Mouse (Mus musculus): ENCODE results near the gene Atp5b.

The Atp5b gene

DNA sequence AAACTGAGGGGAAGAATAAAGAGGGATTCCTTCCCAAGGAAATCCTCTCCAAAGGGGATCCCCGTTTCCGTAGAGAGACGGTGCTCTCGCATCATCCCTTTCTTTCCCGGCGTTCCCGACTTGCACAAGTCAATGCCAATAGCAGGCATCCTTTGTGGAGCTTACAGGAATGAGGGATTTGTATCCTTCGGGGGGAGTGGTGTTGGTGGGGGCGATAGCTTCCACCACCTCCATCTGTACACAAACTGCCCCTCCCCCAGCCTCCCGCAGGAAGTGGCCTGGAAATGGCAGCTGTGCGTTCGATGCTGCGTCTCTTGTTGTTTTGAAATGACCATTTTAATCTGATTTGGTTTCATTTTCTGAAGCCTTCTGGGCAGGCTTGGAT, 14.5 kb downstream of the Atp5b start:
- peak; percentile 46 for DNase-seq

DNA sequence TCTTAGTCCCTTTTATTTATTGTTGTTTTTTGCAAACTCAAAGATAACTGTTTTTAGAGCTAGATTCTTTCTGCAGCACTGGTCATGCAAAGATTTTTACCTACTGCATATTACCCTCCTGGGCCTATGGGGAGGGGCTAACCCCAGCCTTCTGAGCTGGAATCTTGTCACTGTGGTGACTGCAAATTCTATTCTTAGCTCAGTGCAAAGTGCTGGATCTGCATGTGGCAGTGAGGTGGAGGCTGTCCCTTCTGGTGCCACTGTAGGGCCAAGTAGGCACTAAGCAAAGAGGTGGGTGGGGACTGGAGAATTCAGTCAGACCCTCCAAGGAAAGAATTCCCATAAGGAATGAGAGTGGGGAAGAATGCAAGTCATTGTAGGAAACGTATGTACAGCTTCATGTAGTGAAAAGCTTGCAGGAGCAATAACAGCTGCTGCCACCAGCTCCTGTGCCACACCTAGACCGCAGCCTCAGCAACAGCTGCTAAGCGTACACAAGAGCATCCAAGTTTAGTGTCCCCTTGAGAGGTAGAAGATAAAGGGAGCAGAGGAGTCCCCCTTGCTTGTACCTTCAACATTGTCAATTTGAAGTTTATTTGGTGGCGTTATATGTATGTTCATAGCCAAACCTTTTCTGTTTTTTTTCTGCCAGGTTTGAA, 27.2 kb downstream of the Atp5b start:
- DNase-seq = no peak

DNA sequence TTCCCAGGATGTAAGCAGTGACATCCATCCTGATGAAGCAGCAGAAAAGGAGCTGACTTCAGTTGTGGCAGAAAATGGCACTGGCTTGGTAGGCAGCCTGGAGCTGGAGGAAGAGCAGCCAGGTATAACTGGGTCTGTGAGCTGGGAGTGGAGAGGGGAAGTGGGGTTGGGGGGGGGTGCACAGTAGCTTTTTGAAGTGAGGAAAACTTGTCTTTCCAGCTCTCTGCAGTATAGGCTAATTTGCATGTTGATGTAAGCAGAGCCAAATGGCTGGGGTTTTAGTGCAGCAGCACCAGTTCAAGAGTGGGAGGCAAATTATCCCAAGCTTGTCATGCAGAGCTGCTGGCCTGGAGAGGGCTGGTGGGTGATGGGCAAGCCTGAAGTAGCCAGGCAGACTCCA, 28.2 kb downstream of the Atp5b start:
- DNase-seq = no peak

DNA sequence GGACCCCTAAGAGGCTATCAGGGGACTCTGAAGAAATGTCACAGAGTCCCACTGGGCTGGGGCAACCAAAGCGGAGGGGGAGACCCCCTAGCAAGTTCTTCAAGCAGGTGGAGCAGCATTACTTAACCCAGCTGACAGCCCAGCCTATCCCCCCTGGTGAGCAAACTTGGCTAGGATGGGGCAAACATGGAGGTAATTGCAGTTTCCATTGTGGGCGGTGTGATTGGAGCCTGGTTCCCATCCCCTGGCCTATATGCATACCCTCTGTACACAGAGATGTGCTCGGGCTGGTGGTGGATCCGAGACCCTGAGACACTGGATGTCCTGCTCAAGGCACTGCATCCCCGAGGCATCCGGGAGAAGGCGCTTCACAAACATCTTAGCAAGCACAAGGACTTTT, 40.8 kb downstream of the Atp5b start:
- no peak for DNase-seq

DNA sequence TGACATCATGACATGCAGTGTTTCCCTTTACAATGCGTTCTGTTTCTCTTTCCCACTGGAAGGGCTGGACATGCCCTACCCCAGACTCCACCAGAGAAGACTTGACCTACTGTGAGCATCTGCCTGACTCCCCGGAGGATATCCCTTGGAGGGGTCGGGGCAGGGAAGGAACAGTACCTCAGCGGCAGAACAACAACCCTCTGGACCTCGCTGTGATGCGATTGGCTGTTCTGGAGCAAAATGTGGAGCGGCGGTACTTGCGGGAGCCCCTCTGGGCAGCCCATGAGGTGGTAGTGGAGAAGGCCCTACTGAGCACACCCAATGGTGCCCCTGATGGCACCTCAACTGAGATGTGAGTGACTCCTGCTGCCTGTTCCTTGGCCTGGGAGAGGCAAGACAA, 41.8 kb downstream of the Atp5b start:
- no peak for DNase-seq

DNA sequence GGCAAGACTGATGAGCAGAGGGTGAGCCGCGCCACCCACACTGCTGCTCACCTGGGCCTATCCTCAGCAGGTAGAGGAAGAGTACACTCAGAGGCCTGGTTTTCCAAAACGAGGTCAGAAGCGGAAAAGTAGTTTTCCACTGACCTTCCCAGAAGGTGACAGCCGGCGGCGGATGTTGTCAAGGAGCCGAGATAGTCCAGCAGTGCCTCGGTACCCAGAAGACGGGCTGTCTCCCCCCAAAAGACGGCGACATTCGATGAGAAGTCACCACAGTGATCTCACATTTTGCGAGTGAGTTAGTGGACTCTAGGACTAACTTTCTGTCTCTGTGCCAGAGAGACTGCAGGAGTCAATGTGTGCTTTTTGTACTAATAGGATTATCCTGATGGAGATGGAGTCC, 42.9 kb downstream of the Atp5b start:
- no peak for DNase-seq

DNA sequence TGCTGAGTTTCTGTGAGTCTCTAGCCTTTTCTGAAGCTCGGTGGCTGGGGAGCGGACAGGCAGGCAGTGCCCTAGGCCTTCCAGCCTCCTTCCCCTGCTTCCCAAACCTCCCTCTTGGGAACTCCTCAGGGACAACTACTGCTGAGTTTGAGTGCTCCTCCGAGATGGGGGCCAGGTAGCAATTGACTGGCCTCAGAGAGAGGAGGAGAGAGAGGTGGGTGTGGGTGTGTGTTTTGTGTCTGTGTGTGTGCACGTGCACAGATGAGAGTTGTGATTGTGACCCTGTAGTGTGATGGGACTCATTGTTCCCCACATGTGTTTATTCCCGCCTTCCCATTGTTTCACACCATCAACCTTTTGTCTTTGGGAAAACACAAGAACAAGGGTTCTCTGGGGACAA, 44.4 kb downstream of the Atp5b start:
- no peak for DNase-seq

DNA sequence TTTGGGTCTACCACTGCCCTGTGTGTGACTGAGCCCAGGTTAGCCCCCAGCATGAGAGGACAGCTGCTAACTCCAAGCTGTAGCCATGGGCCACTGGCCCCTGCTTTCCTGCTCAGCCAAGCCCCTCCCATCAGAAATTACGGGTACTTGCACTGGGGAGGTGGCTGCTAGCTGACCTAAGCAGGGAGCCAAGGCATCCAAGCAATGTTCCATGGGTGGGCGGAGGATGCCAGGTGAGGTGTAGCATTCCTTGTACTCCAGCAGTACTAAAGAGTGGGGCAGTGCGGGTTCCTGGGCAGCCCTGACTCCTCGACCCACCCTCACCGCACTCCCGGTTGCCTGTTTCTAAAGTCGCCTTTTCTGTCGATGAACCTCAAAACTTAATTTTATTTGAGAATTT, 45.1 kb downstream of the Atp5b start:
- DNase-seq = no peak

DNA sequence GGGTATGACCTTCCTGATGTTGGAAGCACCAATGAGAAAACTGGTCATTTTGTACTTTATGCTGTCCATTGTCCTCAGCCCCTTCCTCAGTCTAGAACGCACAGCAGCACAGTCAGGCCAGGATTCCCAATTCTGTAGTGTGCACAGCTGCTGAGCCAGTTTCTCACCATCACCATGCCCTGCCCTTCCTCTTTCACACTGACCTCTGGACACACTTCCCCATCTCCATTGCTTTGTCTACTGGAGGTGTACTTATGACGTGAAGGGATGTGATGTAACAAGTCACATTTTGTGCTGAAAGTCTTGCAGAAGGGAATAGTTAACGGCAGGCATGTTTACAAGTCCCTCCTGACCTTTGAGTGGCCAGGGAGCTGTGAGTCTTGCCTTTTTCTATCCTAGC, 48.2 kb downstream of the Atp5b start:
- DNase-seq = no peak

DNA sequence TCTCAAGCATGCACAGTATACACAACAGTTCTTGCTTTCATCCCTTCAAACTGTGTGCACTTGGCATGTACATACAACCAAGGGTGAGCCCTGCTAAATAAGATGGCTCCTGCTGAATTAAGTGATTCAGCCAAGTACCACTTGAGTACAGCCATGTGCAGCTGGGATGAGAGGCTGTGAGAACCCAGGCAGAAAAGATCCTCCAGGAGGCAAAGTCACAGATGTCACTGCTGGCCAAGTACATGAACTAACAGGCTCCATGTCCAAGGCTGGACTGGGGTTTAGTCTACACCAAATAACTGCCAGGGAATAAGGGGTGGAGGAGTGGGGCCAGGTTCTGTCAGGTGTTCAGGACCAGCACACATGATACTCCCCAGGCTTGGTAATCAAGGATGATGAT, 48.7 kb downstream of the Atp5b start:
- DNase-seq = no peak

DNA sequence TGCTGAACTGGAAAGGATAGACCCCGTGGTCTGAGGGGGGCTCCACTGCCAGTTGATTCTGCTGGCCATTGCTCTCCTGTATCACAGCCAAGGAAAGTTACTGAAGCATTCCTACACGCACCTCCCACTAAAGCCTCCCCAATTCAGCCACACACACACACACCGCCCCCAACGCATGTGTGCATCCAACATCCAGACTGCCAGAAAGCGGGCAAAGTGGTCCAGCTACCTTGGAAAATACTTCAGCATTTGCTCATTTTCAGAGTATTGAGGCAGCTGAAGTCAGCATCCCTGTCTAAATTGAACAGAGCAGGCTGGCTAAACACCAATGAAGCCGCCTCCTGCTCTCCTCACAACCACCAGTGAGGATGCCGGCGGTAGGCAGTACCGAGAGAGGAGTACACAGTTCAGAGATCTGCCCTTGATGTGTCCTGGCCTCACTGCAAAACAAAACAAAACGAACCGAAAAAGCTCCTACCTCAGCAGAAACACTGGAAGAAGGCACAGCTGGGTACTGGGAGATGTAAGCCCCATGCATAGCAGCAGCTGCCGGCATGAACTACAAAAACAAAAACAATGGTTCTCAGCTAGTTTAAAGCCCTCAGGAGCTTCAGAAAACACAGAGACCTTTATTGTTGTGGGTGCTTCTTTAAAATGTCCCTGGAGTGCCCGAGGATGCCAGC, 50.7 kb downstream of the Atp5b start:
- no peak for DNase-seq

DNA sequence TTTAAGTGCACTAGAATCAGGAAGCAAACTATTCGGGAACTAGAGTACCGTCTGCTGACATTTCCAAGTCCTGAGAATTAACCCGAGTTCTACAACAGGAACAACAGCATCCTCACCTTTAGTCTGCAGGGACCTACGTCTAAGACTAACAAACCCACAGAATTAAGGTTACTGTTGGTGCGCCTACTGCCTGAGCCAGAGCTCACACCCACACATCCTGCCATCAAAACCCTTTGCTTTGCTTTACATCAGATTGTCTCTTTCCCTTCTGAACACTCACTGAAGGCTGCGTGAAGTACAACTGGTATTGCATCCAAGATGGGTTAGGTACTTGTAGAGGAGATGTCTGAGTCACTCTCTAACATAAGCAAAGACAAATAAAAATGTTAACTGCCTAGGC, 52.3 kb downstream of the Atp5b start:
- no peak for DNase-seq
